Mouse (Mus musculus) lung, embryonic 14.5 days (tissue): Measurements from ENCODE around the gene Ccng2. TPM values are rescaled to one million over a fixed set of nuclear protein-coding genes. Genes with fewer than 3 reads are reported as not detected.

Source experiments
- ATAC-seq: fragments of 200-750 bp; cut with Nextera tagmentation; 2 replicates; pipeline ENCODE4 v1.8.0; 2017; ENCODE audit warnings: mild to moderate bottlenecking, moderate TSS enrichment, moderate library complexity; ENCODE audit not compliant: insufficient read depth
- DNase-seq: peaks from one replicate; pipeline ENCODE4 v3.0.0-alpha.2; 2015
- H3K27ac ChIP-seq: fragments of 300-500 bp; sonication (generic); 2 replicates; pipeline ENCODE4 v1.5.1; 2014; ENCODE audit warnings: low read depth, mild to moderate bottlenecking, moderate library complexity
- H3K27me3 ChIP-seq: fragments of 300-500 bp; sonication (generic); 2 replicates; pipeline ENCODE4 v1.6.1; 2014; ENCODE audit warnings: low read length, control low read depth; ENCODE audit not compliant: insufficient read depth
- H3K36me3 ChIP-seq: fragments of 300-500 bp; sonication (generic); 2 replicates; pipeline ENCODE4 v1.6.1; 2014; ENCODE audit warnings: control low read depth; ENCODE audit not compliant: insufficient read depth
- H3K4me1 ChIP-seq: fragments of 300-500 bp; sonication (generic); 2 replicates; pipeline ENCODE4 v1.6.1; 2014; ENCODE audit warnings: antibody characterized with exemption, control low read depth; ENCODE audit not compliant: insufficient read depth
- H3K4me2 ChIP-seq: fragments of 300-500 bp; sonication (generic); 2 replicates; pipeline ENCODE4 v1.6.1; 2014; ENCODE audit warnings: mild to moderate bottlenecking
- H3K4me3 ChIP-seq: fragments of 300-500 bp; sonication (generic); 2 replicates; pipeline ENCODE4 v1.5.1; 2014; ENCODE audit warnings: low read depth, low read length
- H3K9ac ChIP-seq: fragments of 300-500 bp; sonication (generic); 2 replicates; pipeline ENCODE4 v1.6.1; 2014
- H3K9me3 ChIP-seq: fragments of 300-500 bp; sonication (generic); 2 replicates; pipeline ENCODE4 v1.6.1; 2016; ENCODE audit warnings: low read depth, low read length, control low read depth
- CTCF ChIP-seq: IDR thresholded peaks from 2 replicates; pipeline ENCODE4 v1.5.1; 2016; ENCODE audit warnings: antibody characterized with exemption, low read depth
- WGBS: fragments of 180-500 bp; shearing (Covaris S2); extraction: QIAGEN DNeasy Blood & Tissue Kit; methylation state at CpG from one replicate; pipeline ENCODE4 v1.1.7; 2014; 5-methylcytosine and 5-hydroxymethylcytosine counted together
- polyA plus RNA-seq: library from polyadenylated mRNA; unstranded; fragments of >200 nt; fragmentation: Nextera tagmentation; extraction: Ambion mirVana; gene quantifications from 2 replicates; pipeline ENCODE4 v1.2.1, GENCODE M21; 2014

The Ccng2 gene
- polyA plus RNA-seq, 1 experiment from 2014 or later: 50.9 TPM

DNA sequence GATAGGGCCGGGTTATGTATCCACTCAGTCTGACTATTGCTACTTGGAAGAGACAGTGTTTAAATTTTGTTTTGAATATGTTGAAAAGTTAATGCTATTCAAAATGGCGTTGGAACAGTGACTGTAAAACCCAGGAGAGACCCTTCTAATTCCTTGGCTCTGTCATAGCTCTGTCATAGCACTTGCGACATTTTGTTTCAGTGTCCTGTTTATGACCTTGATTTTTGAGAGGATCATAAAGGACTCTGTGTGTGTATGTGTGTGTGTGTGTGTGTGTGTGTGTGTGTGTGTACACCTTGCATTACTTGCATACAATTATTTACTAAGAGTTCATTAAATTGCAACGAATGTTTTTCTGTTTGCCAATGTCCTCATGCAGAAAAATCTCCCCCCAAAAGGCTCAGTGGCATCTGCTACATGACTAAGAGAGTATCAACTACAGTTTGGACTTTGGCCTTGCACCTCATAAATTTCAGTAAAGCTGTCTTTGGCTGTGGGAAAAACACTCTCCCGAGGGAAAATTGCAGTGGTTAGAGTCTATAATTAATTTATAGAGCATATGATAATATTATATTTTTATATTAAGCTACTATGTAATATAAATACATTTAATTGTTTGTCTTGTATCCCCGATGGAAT, 17.0 kb upstream of the Ccng2 start:
- Histone ChIP-seq H3K36me3 (no peaks in the 10 kb centered on the region), H3K9me3 (no peaks in the 10 kb centered on the region), H3K27ac (no peak overlapping the region), H3K9ac (no peak overlapping the region), H3K4me1 (no peaks in the 10 kb centered on the region), H3K27me3 (no peaks in the 10 kb centered on the region), H3K4me3 (no peak overlapping the region), H3K4me2 (no peak overlapping the region)
- ATAC-seq (no peak), DNase-seq (peak; percentile 50)
- WGBS: 47% methylated on average over 6 of the region's 6 CpGs
- no peak for TF ChIP-seq CTCF

DNA sequence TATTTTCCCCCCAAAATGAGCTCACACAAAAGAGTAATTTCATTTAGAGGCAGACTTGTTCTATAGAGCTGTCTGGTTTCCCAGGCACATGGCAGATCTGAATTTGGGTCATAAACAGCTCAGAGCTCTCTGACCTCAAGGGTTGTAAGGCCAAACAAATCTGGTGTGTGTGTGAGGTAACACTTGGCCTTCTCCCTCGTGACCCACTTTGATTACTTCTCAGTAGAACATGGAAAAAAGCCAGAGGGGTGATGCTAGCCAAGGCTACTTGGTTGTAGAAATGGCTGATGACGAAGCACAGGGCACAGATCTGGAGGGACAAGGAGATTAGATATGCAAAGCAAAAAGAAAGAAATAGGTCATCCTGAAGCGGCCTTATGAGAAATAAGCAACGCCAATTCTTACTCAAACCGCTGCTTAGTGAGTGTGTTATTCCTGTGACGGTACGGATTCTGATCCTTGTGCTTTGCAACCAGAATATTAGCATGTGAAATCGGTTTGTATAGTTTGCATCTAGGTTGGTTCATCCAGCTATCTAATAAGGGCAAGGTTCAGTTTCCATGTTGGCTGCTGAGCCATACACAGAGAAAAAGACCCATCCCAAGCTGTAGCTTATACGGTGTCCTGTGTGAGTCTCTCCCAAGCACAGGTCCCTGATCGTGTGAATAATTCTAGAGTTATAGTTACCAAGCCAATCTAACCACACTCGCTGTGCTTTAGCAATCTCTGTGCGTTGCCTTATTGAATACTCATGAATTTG, 15.9 kb upstream of the Ccng2 start:
- no peak for TF ChIP-seq CTCF
- H3K27me3 ChIP-seq: no peaks in the 10 kb centered on the region
- H3K4me1 ChIP-seq: no peaks in the 10 kb centered on the region
- H3K27ac ChIP-seq: no peak overlapping the region
- H3K9me3 ChIP-seq: no peaks in the 10 kb centered on the region
- ATAC-seq: no peak
- no peak overlapping the region for H3K4me3 ChIP-seq
- DNase-seq: peak; percentile 17
- WGBS: 75% methylated on average over 12 of the region's 12 CpGs
- H3K36me3 ChIP-seq: no peaks in the 10 kb centered on the region
- no peak overlapping the region for H3K4me2 ChIP-seq
- no peak overlapping the region for H3K9ac ChIP-seq

DNA sequence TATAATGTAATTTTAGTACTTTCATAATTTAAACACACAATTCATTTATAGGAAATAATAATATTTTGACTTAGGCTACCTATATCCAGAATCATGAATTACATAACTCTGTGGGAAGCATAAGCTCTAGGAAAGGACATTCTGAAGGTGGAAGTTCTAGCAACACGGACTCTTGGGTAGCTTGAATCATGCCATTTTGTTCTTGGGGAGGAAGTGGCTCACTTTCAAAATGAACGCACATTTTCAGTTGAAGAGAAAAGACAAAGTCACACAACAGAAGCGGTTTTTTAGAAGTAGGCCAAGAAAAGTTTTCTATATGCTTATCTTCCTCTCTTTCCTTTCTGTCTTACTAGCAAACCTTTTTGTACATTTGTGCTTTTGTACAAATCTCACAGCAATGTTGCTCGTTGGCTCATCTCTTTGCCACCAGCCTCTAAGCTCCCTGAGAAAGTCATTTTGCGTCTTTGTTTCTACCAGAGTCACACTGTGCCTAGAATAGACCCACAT, 11.2 kb upstream of the Ccng2 start:
- Histone ChIP-seq H3K36me3 (no peaks in the 10 kb centered on the region), H3K27me3 (no peaks in the 10 kb centered on the region), H3K9me3 (no peaks in the 10 kb centered on the region; the same call in 1 of the 2 replicates), H3K9ac (no peak overlapping the region), H3K4me1 (no peaks in the 10 kb centered on the region), H3K4me2 (no peak overlapping the region), H3K4me3 (no peak overlapping the region), H3K27ac (no peak overlapping the region)
- TF ChIP-seq CTCF: no peak
- DNase-seq (no peak), ATAC-seq (no peak)
- WGBS: 80% methylated on average over 5 of the region's 5 CpGs

DNA sequence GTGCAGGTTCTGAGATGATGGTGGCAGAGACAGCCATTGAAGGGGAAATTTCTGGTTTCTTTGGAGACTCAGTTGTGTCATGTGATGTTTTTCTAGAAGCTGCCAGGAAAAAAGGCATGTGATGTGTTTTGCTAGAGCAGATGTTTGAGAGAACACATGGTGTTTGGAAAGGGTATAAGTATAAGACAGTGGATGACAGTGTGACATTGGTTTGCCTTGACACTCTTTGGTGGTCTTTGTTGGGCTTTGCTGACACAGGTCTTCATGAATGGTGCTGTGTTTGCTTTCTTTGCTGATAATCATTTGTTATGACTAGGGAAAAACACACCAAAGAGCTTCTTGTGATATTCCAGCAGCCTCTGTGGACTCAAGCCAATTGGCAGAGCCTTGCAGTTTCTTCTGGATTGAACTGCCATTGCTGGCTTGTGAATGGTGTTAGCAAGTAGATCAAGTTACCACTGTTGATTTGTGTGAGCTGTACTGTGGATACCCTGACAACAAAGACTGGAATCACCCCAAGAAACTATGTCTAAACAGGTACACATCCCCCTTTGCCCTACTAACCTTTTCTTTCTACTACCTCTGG, 10.1 kb upstream of the Ccng2 start:
- TF ChIP-seq CTCF: no peak
- Histone ChIP-seq H3K4me1 (no peaks in the 10 kb centered on the region), H3K27me3 (no peaks in the 10 kb centered on the region), H3K9me3 (no peaks in the 10 kb centered on the region; the same call in 1 of the 2 replicates), H3K27ac (no peak overlapping the region), H3K36me3 (no peaks in the 10 kb centered on the region), H3K4me3 (no peak overlapping the region), H3K9ac (no peak overlapping the region), H3K4me2 (no peak overlapping the region)
- peak; percentile 78 for DNase-seq
- ATAC-seq: peak; percentile 88; the same call in 1 of the 2 replicates

DNA sequence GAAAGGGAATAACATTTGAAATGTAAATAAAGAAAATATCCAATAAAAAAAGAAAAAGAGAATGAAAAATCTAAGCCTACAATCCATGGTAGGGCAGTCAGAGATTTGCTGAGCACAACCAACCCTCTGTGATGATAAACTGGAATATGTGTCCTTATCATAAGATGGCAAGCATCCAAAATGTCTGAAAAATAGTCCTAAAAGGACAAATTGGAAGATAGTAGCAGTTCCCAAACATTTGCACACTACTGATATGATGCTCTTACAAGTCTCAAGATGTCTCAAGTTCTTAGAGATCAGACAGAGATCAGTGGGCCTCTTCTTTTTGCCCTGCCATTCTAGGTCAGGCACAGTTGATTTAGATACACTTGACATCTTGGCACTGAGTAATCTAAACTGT, 7.7 kb upstream of the Ccng2 start:
- Histone ChIP-seq H3K4me3 (no peak overlapping the region), H3K9me3 (no peaks in the 10 kb centered on the region; the same call in 1 of the 2 replicates), H3K36me3 (no peaks in the 10 kb centered on the region), H3K9ac (no peak overlapping the region), H3K4me1 (no peaks in the 10 kb centered on the region), H3K27ac (no peak overlapping the region), H3K4me2 (no peak overlapping the region), H3K27me3 (no peaks in the 10 kb centered on the region)
- TF ChIP-seq CTCF: no peak
- DNase-seq (no peak), ATAC-seq (no peak)

DNA sequence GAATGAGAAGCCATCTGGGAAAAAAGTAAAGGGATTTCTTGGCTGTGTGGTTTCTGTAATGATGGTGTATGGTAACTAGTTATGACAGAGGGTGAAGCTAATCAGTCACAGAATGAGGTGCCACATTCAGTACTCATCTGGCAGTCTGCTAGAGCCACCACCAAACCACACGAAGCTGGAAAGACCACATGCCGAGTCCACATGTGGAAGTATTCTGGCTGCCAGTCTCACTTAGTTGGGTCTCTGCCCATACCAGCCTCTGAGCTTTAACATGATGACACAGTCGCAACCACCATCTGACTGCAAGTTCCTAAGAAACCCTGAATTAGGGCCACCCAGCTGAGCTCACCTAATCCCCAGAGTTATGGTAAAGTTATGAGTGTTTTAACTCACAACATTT, 6.1 kb upstream of the Ccng2 start:
- no peak overlapping the region for H3K4me2 ChIP-seq
- WGBS: 62% methylated on average over 3 of the region's 3 CpGs
- H3K9ac ChIP-seq: no peak overlapping the region
- H3K4me3 ChIP-seq: no peak overlapping the region
- H3K9me3 ChIP-seq: no peaks in the 10 kb centered on the region; the same call in 1 of the 2 replicates
- H3K27ac ChIP-seq: no peak overlapping the region
- no peaks in the 10 kb centered on the region for H3K36me3 ChIP-seq
- no peaks in the 10 kb centered on the region for H3K27me3 ChIP-seq
- ATAC-seq: no peak
- DNase-seq: no peak
- 0 out of 2 replicates have a peak, but pooled peaks cover 1% of the 10 kb centered on the region for H3K4me1 ChIP-seq
- TF ChIP-seq CTCF: no peak

DNA sequence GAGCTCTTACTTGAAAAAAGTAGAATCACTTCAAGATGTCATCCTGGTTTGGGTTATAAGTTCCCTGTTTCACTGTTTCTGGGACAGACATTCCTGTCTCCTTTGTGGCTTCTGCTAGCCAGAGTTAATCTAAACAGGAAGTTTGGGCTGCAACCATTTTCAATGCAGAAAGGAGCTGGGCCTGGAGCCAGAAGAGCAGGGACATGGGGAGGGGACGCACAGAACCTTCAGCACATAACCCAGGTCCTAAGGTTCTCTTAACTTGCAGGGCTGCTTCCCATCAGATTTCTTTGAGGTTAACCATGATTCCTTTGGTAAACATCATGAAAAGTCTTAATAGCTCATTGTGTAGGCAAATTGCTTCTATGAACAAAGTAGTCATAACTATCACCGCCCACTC, 4.3 kb upstream of the Ccng2 start:
- Histone ChIP-seq H3K9me3 (no peaks in the 10 kb centered on the region), H3K4me3 (no peak overlapping the region), H3K36me3 (no peaks in the 10 kb centered on the region), H3K27ac (no peak overlapping the region; the same call in 1 of the 2 replicates), H3K4me1 (peaks cover 6% of the 10 kb centered on the region; the same call in 1 of the 2 replicates), H3K27me3 (no peaks in the 10 kb centered on the region), H3K4me2 (no peak overlapping the region), H3K9ac (no peak overlapping the region)
- ATAC-seq (no peak), DNase-seq (peak; percentile 83)
- WGBS: 51% methylated on average over 2 of the region's 2 CpGs
- TF ChIP-seq CTCF: no peak
